9 mouse cellular contexts compared by ENCODE assay signal in genomic region chr7:111249606-111250005, GRCm38 (mm10).
DNase-seq lines count a peak whose midpoint lies in the region; ATAC-seq and TF ChIP-seq lines count a peak whose summit lies in the region.
"Had no signal": no experiment of that assay in that cellular context is flagged by ENCODE, and none has a peak within 500 bp of the region (broad histone marks: within the 10 kb centered on the region; RNA-seq: fewer than 3 reads in every experiment).

No protein-coding gene starts in this region.

- DNase-seq in WW6 (ENCODE audit: low read depth, low spot score): peak; percentile 26
- DNase-seq in gastrocnemius, postnatal 10 days: peak; percentile 90
- DNase-seq in kidney, postnatal 4 days: peak; percentile 89 to 92
- peak; percentile 80 for DNase-seq in retina, postnatal 1 day
- DNase-seq in urinary bladder, adult 2 months (ENCODE audit: low spot score): peak; percentile 74

- no peaks in the 10 kb centered on the region for H3K79me3 ChIP-seq in C2C12 (ENCODE audit: low read depth)

- no peaks in the 10 kb centered on the region for H3K4me1 ChIP-seq in lung, embryonic 16.5 days (replicated peaks; ENCODE audit: control insufficient read depth, insufficient read depth, low read length)
- H3K4me1 ChIP-seq: hindbrain, embryonic 15.5 days had no signal

- H3K27me3 ChIP-seq in C2C12 (ENCODE audit: control insufficient read depth, insufficient read depth, insufficient read length): no peaks in the 10 kb centered on the region
- no peaks in the 10 kb centered on the region for H3K27me3 ChIP-seq in lung, embryonic 16.5 days (ENCODE audit: control insufficient read depth, insufficient read depth, low read depth, low read length)
- H3K27me3 ChIP-seq: hindbrain, embryonic 15.5 days had no signal

- no peaks in the 10 kb centered on the region for H3K79me2 ChIP-seq in C2C12 (ENCODE audit: control insufficient read depth, insufficient read depth)

- ATAC-seq in common myeloid progenitor, adult 5-6 weeks (replicated peaks; ENCODE audit: low read depth, poor library complexity, severe bottlenecking): peak; percentile 89
- 0 out of 2 replicates have a peak, but pooled peaks have one; percentile 34 for ATAC-seq in lung, embryonic 16.5 days (ENCODE audit: low read depth)

- 36% methylated on average over 5 of the region's 5 CpGs for WGBS in lung, embryonic 16.5 days

- H3ac ChIP-seq in C2C12 (ENCODE audit: control insufficient read depth, insufficient read length, low read depth): no peak overlapping the region

- H3K4me2 ChIP-seq in lung, embryonic 16.5 days (ENCODE audit: low read depth, low read length): no peak overlapping the region
- H3K4me2 ChIP-seq: hindbrain, embryonic 15.5 days had no signal

- H3K4me3 ChIP-seq in C2C12 (ENCODE audit: insufficient read depth, poor library complexity, severe bottlenecking): no peak overlapping the region
- H3K4me3 ChIP-seq in lung, embryonic 16.5 days (ENCODE audit: low read length): no peak overlapping the region
- H3K4me3 ChIP-seq: hindbrain, embryonic 15.5 days had no signal

- H3K9ac ChIP-seq in lung, embryonic 16.5 days (ENCODE audit: low read length): no peak overlapping the region
- H3K9ac ChIP-seq: hindbrain, embryonic 15.5 days had no signal

- H3K27ac ChIP-seq in lung, embryonic 16.5 days (ENCODE audit: low read length): no peak overlapping the region
- H3K27ac ChIP-seq: hindbrain, embryonic 15.5 days had no signal

- H3K9me3 ChIP-seq in lung, embryonic 16.5 days (ENCODE audit: control insufficient read depth, low read length): no peaks in the 10 kb centered on the region
- H3K9me3 ChIP-seq: hindbrain, embryonic 15.5 days had no signal

- TF ChIP-seq CTCF in C2C12 (IDR thresholded peaks at IDR 0.05; ENCODE audit: control insufficient read depth, insufficient read depth, insufficient read length): peak; percentile 74

- no peaks in the 10 kb centered on the region for H3K36me3 ChIP-seq in C2C12 (ENCODE audit: control insufficient read depth, insufficient read depth)
- no peaks in the 10 kb centered on the region for H3K36me3 ChIP-seq in lung, embryonic 16.5 days (ENCODE audit: control insufficient read depth, insufficient read depth, low read length)
- H3K36me3 ChIP-seq: hindbrain, embryonic 15.5 days had no signal

TF ChIP-seq in C2C12, 6 proteins besides CTCF, POLR2A, EP300 and RAD21:
- peak; percentile 55 for TF ChIP-seq CEBPB (IDR thresholded peaks at IDR 0.05; ENCODE audit: low read depth)
- TF ChIP-seq USF1 (IDR thresholded peaks at IDR 0.05; ENCODE audit: low read depth): no peak

Comparison
In these comparisons a context has a peak if more than half of its experiments do, and no peak if none do; other contexts are left out.
1. DNase-seq: peak in every context shown above with its lines; median percentile 90 in kidney, postnatal 4 days; 90 in gastrocnemius, postnatal 10 days; 80 in retina, postnatal 1 day; 74 in urinary bladder, adult 2 months; 26 in WW6.